Mouse (Mus musculus) gastrocnemius, postnatal 25 days (tissue): ENCODE data around the gene Mthfr. TPM values are rescaled to one million over a fixed set of nuclear protein-coding genes. Genes with fewer than 3 reads are reported as not detected.

Source experiments
- DNase-seq: peaks from one replicate; pipeline ENCODE4 v3.0.0; 2022
- total RNA-seq, 2 experiments: library from RNA; stranded (reverse); gene quantifications; 1 replicate in 1 of 2; 2 replicates in 1 of 2; pipeline ENCODE4 v1.2.3; 2021

The Mthfr gene
- total RNA-seq, 2 experiments from 2014 or later: 6.8 to 9.4 TPM

GRCm38 (mm10) chr4:148089166-148089565 is 50.3 kb downstream of the Mthfr start:
- no peak for DNase-seq

- DNase-seq: no peak
These were observed 52.3 kb downstream of the Mthfr start for GRCm38 (mm10) chr4:148091181-148091580.

- DNase-seq: no peak
These were observed 53.8 kb downstream of the Mthfr start for GRCm38 (mm10) chr4:148092551-148093271.

GRCm38 (mm10) chr4:148094161-148094560 is 55.3 kb downstream of the Mthfr start:
- no peak for DNase-seq

GRCm38 (mm10) chr4:148095081-148095480 is 56.2 kb downstream of the Mthfr start:
- DNase-seq: no peak

GRCm38 (mm10) chr4:148097936-148098335 is 59.1 kb downstream of the Mthfr start:
- no peak for DNase-seq

GRCm38 (mm10) chr4:148098666-148099065 is 59.8 kb downstream of the Mthfr start:
- DNase-seq: no peak

GRCm38 (mm10) chr4:148101801-148102527 is 63.1 kb downstream of the Mthfr start:
- peak; percentile 53 for DNase-seq

- DNase-seq: no peak
These were observed 65.3 kb downstream of the Mthfr start for GRCm38 (mm10) chr4:148104146-148104545.

- DNase-seq: no peak
These were observed 68.9 kb downstream of the Mthfr start for GRCm38 (mm10) chr4:148107621-148108291.

GRCm38 (mm10) chr4:148108565-148109100 is 69.8 kb downstream of the Mthfr start:
- no peak for DNase-seq

Other genes starting within 250 kb of the Mthfr start
- under 1 TPM; 0.84 to 0.99 TPM for gene Zfp984, start 229.3 kb upstream of the Mthfr start, total RNA-seq
- 1 to 10 TPM; 8.1 to 8.2 TPM for gene Zfp933, start 190.7 kb upstream of the Mthfr start, total RNA-seq
- gene Miip, start 170.3 kb upstream of the Mthfr start, total RNA-seq: 1 to 10 TPM; 4.3 to 4.4 TPM
- gene Fv1, start 170.1 kb upstream of the Mthfr start, total RNA-seq: 1 to 10 TPM; 4.7 to 5.5 TPM
- 100 to 1,000 TPM; 346 to 413 TPM for gene Mfn2, start 134.4 kb upstream of the Mthfr start, total RNA-seq
- gene Plod1, start 102.3 kb upstream of the Mthfr start, total RNA-seq: 10 to 100 TPM; 25.2 to 28.9 TPM
- 10 to 100 TPM; 19.1 to 20.0 TPM for gene 2510039O18Rik, start 98.2 kb upstream of the Mthfr start, total RNA-seq
- gene Nppb, start 53.3 kb upstream of the Mthfr start, total RNA-seq: not detected
- gene Nppa, start 38.4 kb upstream of the Mthfr start, total RNA-seq: not detected
- gene Clcn6, start 256 bp upstream of the Mthfr start, total RNA-seq: 1 to 10 TPM; 3.5 to 4.7 TPM
- gene Agtrap, start 49.0 kb downstream of the Mthfr start, total RNA-seq: 10 to 100 TPM; 10.9 to 16.2 TPM
- 10 to 100 TPM; 10.2 to 11.0 TPM for gene Mad2l2, start 91.3 kb downstream of the Mthfr start, total RNA-seq
- gene Draxin, start 91.6 kb downstream of the Mthfr start, total RNA-seq: not detected
- 10 to 100 TPM; 28.8 to 29.8 TPM for gene Fbxo6, start 113.1 kb downstream of the Mthfr start, total RNA-seq
- 1 to 10 TPM; 6.4 to 7.1 TPM for gene Fbxo44, start 121.4 kb downstream of the Mthfr start, total RNA-seq
- gene Fbxo2, start 121.5 kb downstream of the Mthfr start, total RNA-seq: under 1 TPM in 1 of 2 experiments, not detected in 1; 0.28 TPM
- under 1 TPM in 1 of 2 experiments, not detected in 1; 0.32 TPM for gene Disp3, start 248.9 kb downstream of the Mthfr start, total RNA-seq